Mouse (Mus musculus) liver, postnatal 0 days (tissue): ENCODE data around the gene Cds2. TPM values are rescaled to one million over a fixed set of nuclear protein-coding genes. Genes with fewer than 3 reads are reported as not detected.
"Not testable (repeated sequence)": the region's sequence is repeated elsewhere in the genome, so short reads cannot be mapped to it uniquely, and the experiment has no call there.

ENCODE experiments used
- ATAC-seq: fragments of 200-750 bp; cut with Nextera tagmentation; 2 replicates; pipeline ENCODE4 v1.8.0; 2017; ENCODE audit warnings: mild to moderate bottlenecking, moderate library complexity
- DNase-seq: peaks from one replicate; pipeline ENCODE4 v3.0.0-alpha.2; 2016
- H3K27ac ChIP-seq: fragments of 300-500 bp; sonication (generic); 2 replicates; pipeline ENCODE4 v1.5.1; 2014; ENCODE audit warnings: antibody characterized with exemption, moderate library complexity, mild to moderate bottlenecking, low read depth
- H3K27me3 ChIP-seq: fragments of 300-500 bp; sonication (generic); 2 replicates; pipeline ENCODE4 v1.6.1; 2014; ENCODE audit warnings: low read length, control low read depth, mixed read lengths; ENCODE audit not compliant: insufficient read depth
- H3K36me3 ChIP-seq: fragments of 300-500 bp; sonication (generic); replicated peaks from 2 replicates; pipeline ENCODE4 v1.6.1; 2014; ENCODE audit warnings: mild to moderate bottlenecking, control low read depth, low read length, moderate library complexity, mixed read lengths; ENCODE audit not compliant: insufficient read depth
- H3K4me1 ChIP-seq: fragments of 300-500 bp; sonication (generic); 2 replicates; pipeline ENCODE4 v1.6.1; 2014; ENCODE audit warnings: antibody characterized with exemption, mild to moderate bottlenecking, control low read depth; ENCODE audit not compliant: insufficient read depth
- H3K4me2 ChIP-seq: fragments of 300-500 bp; sonication (generic); 2 replicates; pipeline ENCODE4 v1.6.1; 2014; ENCODE audit warnings: low read depth, mild to moderate bottlenecking, low read length, moderate library complexity, mixed read lengths
- H3K4me3 ChIP-seq: fragments of 300-500 bp; sonication (generic); 2 replicates; pipeline ENCODE4 v1.5.1; 2014; ENCODE audit warnings: low read depth, low read length
- H3K9ac ChIP-seq: fragments of 300-500 bp; sonication (generic); replicated peaks from 2 replicates; pipeline ENCODE4 v1.6.1; 2014; ENCODE audit warnings: mild to moderate bottlenecking, moderate library complexity
- H3K9me3 ChIP-seq: fragments of 300-500 bp; sonication (generic); 2 replicates; pipeline ENCODE4 v1.6.1; 2016; ENCODE audit warnings: mild to moderate bottlenecking, control low read depth, low read length, mixed read lengths
- CTCF ChIP-seq: sonication (generic); IDR thresholded peaks from 2 replicates; pipeline ENCODE4 v1.5.1; 2016; ENCODE audit warnings: antibody characterized with exemption, low read depth
- EP300 ChIP-seq: IDR thresholded peaks from 2 replicates; pipeline ENCODE4 v1.6.1; 2016; ENCODE audit warnings: antibody characterized with exemption, low read depth, mild to moderate bottlenecking
- WGBS: fragments of 180-500 bp; shearing (Covaris S2); extraction: QIAGEN DNeasy Blood & Tissue Kit; methylation state at CpG from one replicate; pipeline ENCODE4 v1.1.7; 2014; ENCODE audit not compliant: insufficient replicate concordance; 5-methylcytosine and 5-hydroxymethylcytosine counted together
- polyA plus RNA-seq: library from polyadenylated mRNA; unstranded; fragments of >200 nt; fragmentation: Nextera tagmentation; extraction: Ambion mirVana; gene quantifications from 2 replicates; pipeline ENCODE4 v1.2.1, GENCODE M21; 2015

Gene Cds2
- polyA plus RNA-seq, 1 experiment from 2014 or later, result 10.5 TPM

DNA sequence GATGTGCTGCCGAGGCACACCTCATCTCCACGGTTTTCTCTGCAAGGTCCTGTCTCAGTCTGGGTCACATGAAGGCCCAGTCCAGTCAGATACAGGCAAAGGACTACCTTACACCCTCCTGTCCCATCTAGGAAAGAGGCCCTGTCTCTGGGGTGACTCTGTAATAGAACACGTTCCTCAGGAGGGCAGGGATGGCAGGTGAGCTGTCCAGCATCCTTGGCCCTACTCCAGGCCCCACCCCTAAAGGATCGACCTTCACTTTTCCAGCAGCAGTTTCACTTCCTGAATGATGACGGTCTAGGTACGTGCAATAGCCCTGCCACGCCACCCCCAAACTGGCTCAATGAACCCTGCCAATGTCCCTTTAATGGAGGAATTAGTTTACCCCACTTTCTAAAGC lies 27.0 kb upstream of the Cds2 start:
- H3K27me3 ChIP-seq, result no peaks in the 10 kb centered on the region
- 60% methylated on average over 7 of the region's 7 CpGs for WGBS
- H3K4me2 ChIP-seq, result no peak overlapping the region
- TF ChIP-seq CTCF (no peak), EP300 (no peak)
- H3K4me1 ChIP-seq, result peaks cover 8% of the 10 kb centered on the region
- 0 out of 2 replicates have a peak, but pooled peaks have one; percentile 21 for ATAC-seq
- H3K4me3 ChIP-seq, result no peak overlapping the region
- H3K27ac ChIP-seq, result no peak overlapping the region
- peaks cover 4% of the 10 kb centered on the region; the same call in 1 of the 2 replicates for H3K36me3 ChIP-seq
- H3K9me3 ChIP-seq, result no peaks in the 10 kb centered on the region
- peak; percentile 40 for DNase-seq
- H3K9ac ChIP-seq, result no peak overlapping the region

DNA sequence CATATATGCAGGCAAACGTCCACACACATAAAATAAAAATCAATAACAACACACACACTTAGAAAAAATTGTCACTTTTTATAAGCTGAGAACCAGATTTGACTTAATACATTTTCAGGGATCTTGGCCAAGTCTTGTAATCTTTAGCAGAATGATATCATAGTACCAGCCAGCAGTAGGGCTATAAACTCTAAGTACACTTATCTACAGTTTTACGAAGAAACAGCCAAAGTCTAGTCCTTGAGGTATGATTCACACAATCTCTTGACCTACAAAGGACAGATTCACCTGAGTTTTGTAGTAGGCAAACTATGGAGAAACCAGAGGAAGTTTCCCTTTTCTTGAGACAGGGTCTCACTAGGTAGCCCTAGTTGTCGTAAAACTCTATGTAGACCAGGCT lies 23.5 kb upstream of the Cds2 start:
- not testable (repeated sequence) for H3K4me2 ChIP-seq, DNase-seq, H3K27me3 ChIP-seq, H3K9ac ChIP-seq, ATAC-seq, H3K9me3 ChIP-seq, H3K4me3 ChIP-seq, H3K4me1 ChIP-seq, H3K27ac ChIP-seq
- H3K36me3 ChIP-seq, result peaks cover 21% of the 10 kb centered on the region
- 90% methylated on average over 3 of the region's 3 CpGs for WGBS

DNA sequence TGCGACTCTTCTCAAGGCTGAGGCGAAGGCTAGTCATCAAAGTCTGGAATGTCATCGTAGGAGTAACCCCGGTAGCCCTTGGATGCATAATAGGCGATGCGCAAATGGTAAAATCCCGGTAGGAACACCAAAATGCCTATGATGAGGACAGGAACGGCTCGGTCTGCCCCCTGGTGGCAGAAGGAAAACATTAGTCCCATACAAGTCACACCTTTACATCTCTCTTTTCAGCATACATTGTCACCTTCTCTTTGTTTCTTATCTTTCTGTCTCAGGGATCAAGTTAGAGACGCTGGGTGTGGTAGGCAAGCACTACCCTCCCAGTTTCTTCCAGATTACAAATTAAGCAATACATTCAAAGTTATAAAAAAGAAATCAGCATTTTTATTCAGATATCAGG lies 22.5 kb upstream of the Cds2 start:
- H3K36me3 ChIP-seq, result peaks cover 28% of the 10 kb centered on the region
- H3K9ac ChIP-seq, H3K4me2 ChIP-seq, H3K4me3 ChIP-seq, H3K9me3 ChIP-seq, ATAC-seq, H3K27ac ChIP-seq, H3K4me1 ChIP-seq, H3K27me3 ChIP-seq: not testable (repeated sequence)
- 33% methylated on average over 8 of the region's 10 CpGs for WGBS
- TF ChIP-seq CTCF, result peak; percentile 70
- peak; percentile 67 for DNase-seq

DNA sequence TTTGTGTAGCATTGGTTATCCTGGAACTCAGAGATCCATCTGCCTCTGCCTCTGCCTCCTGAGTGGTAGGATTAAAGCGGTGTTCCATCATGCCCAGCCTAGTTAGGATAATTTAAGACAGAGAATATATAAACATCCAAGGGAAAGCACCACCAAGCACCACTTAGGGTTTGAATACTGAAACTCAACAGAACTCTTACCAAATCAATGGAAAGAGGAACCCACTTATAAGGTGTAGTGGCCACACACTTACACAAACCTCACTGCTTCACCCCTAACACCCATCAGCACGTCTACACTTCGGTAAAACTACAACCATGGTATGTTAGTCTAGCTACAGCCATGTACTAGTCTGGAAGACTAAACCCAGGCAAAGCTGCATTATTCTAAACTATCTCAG lies 19.6 kb upstream of the Cds2 start:
- DNase-seq (no peak), ATAC-seq (no peak)
- Histone ChIP-seq H3K4me3 (no peak overlapping the region), H3K27me3 (no peaks in the 10 kb centered on the region), H3K9ac (no peak overlapping the region), H3K4me2 (no peak overlapping the region), H3K36me3 (peaks cover 35% of the 10 kb centered on the region), H3K27ac (no peak overlapping the region), H3K9me3 (no peaks in the 10 kb centered on the region), H3K4me1 (peaks cover 17% of the 10 kb centered on the region)
- 89% methylated on average over 3 of the region's 3 CpGs for WGBS
- TF ChIP-seq CTCF (no peak), EP300 (no peak)

DNA sequence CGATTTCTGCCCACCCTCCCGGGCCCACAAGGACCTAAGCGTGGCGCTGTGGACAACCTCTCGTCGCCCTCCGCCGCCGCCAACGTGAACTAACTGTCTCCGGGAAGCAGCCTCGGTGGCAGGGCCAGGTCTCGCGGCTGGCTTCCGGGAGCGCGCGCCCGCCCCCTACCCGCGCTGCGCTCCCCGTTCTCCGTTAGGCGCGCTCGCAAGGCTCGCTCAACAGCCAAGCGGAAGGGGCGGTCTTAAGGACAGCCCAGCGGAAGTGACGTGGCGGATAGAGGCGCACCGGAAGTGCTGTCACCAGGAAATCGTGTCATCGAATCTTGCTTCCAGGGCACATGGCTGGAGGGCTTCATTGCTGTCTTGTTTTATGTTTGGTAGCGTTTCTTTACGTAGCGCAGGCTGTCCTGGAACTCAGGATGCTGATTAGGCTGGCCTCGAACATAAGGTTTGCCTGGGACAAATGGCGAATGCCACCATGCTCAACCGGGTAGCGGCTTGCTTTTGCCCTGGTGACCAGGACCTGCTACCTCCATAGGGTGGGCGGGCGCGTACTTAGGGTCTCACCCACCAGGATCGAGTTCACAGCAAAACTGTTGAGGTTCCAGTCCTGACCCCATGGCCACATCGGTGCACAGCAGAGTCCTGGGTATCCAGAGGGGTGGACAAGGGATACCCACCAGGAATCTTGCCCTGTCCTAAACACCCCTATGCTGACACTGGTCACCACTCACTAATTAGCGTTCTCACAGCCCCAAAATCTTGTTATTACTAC lies 15.2 kb upstream of the Cds2 start, which contains the start of gene Tmem230:
Tmem230 (minus strand) TSS at position 269 of the 775 bp plus-strand sequence.
- peak within 1 kb of the TSS; percentile 55 for H3K4me3 ChIP-seq
- TF ChIP-seq CTCF (peak; percentile 51), EP300 (0 out of 2 replicates have a peak, but pooled peaks have one; percentile 19)
- no peaks in the 10 kb centered on the region for H3K27me3 ChIP-seq
- H3K9ac ChIP-seq, result peak within 1 kb of the TSS; percentile 59
- DNase-seq, result peak; percentile 95
- H3K4me2 ChIP-seq, result peak within 1 kb of the TSS; percentile 83
- WGBS, result 6% methylated on average over 50 of the region's 50 CpGs
- no peaks in the 10 kb centered on the region for H3K9me3 ChIP-seq
- peaks cover 29% of the 10 kb centered on the region for H3K4me1 ChIP-seq
- H3K36me3 ChIP-seq, result peaks cover 56% of the 10 kb centered on the region
- ATAC-seq, result peak; percentile 90
- peak within 1 kb of the TSS; percentile 85 for H3K27ac ChIP-seq

DNA sequence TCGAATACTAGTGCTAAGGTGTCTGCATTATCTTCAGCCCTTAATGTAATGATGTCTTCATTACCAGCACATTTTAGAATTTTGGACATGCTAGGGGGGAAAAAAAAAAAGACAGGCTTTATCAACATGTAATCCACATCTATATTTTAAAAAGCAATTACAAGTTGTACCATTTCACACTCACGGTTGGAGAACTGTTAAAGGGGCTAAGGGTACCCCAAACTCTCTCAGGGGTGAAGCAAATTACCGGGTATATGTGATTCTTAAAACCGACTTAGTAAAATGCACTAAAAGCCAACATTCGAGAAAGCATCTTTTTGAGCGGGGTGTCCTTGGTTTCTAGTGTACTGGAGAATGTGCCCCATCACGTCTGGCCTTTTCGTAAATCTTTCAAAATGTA lies 11.0 kb upstream of the Cds2 start:
- ATAC-seq (no peak), DNase-seq (no peak)
- H3K4me3 ChIP-seq, result peak overlapping the region; percentile 82
- peak overlapping the region; percentile 75 for H3K9ac ChIP-seq
- H3K9me3 ChIP-seq, result no peaks in the 10 kb centered on the region
- 6% methylated on average over 8 of the region's 8 CpGs for WGBS
- TF ChIP-seq CTCF (no peak), EP300 (no peak)
- peaks cover 19% of the 10 kb centered on the region for H3K4me1 ChIP-seq
- H3K27me3 ChIP-seq, result no peaks in the 10 kb centered on the region
- H3K27ac ChIP-seq, result peak overlapping the region; percentile 91
- peak overlapping the region; percentile 84 for H3K4me2 ChIP-seq
- H3K36me3 ChIP-seq, result peaks cover 32% of the 10 kb centered on the region
